Mouse (Mus musculus): ENCODE measurements around the gene Myoz2. TPM values are rescaled to one million over a fixed set of nuclear protein-coding genes. Genes with fewer than 3 reads are reported as not detected.

Myoz2 gene
- polyA plus RNA-seq, 1 experiment from 2014 or later: 0.09 TPM

DNA sequence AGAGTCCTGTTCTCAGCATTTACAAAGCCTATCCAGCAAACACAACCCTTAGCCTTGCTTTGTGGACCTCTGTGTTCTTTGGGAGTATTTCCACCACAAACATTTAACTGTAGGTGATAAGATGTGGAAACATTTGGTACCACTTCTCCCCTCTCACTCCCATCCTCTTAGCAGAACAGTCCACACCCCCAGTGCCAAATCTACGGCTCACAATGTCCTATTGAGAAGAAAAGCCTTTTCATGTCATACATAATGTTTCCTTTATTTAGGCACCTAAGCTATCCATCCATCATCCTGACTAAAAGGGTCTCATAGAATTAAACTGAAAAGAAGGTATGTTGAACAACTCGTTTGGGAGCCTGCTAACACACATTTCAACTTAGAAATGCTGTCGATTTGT, 9.2 kb downstream of the Myoz2 start:
- WGBS: 80% methylated on average over 3 of the region's 3 CpGs
- ATAC-seq: no peak
- Histone ChIP-seq H3K4me3 (ENCODE audit: low read depth, low read length) (no peak overlapping the region), H3K4me2 (replicated peaks; ENCODE audit: low read depth) (no peak overlapping the region), H3K27me3 (replicated peaks; ENCODE audit: control insufficient read depth, insufficient read depth, low read length) (no peaks in the 10 kb centered on the region), H3K9me3 (ENCODE audit: control insufficient read depth) (no peaks in the 10 kb centered on the region), H3K36me3 (ENCODE audit: control insufficient read depth, insufficient read depth) (no peaks in the 10 kb centered on the region), H3K9ac (ENCODE audit: low read depth, low read length) (no peak overlapping the region), H3K27ac (ENCODE audit: low read depth, low read length) (no peak overlapping the region), H3K4me1 (replicated peaks; ENCODE audit: control insufficient read depth, insufficient read depth, low read length) (no peaks in the 10 kb centered on the region)
- TF ChIP-seq CTCF (IDR thresholded peaks at IDR 0.05; ENCODE audit: low read depth): no peak

GRCm38 (mm10) chr3:123024496-123025234, 10.2 kb downstream of the Myoz2 start:
- H3K9ac ChIP-seq (ENCODE audit: low read depth, low read length): no peak overlapping the region
- no peak overlapping the region for H3K27ac ChIP-seq (ENCODE audit: low read depth, low read length)
- H3K4me2 ChIP-seq (replicated peaks; ENCODE audit: low read depth): no peak overlapping the region
- no peak for TF ChIP-seq CTCF (IDR thresholded peaks at IDR 0.05; ENCODE audit: low read depth)
- no peaks in the 10 kb centered on the region for H3K27me3 ChIP-seq (replicated peaks; ENCODE audit: control insufficient read depth, insufficient read depth, low read length)
- H3K9me3 ChIP-seq (ENCODE audit: control insufficient read depth): no peaks in the 10 kb centered on the region
- ATAC-seq: no peak
- WGBS: 79% methylated on average over 9 of the region's 9 CpGs
- no peaks in the 10 kb centered on the region for H3K36me3 ChIP-seq (ENCODE audit: control insufficient read depth, insufficient read depth)
- no peaks in the 10 kb centered on the region for H3K4me1 ChIP-seq (replicated peaks; ENCODE audit: control insufficient read depth, insufficient read depth, low read length)
- no peak overlapping the region for H3K4me3 ChIP-seq (ENCODE audit: low read depth, low read length)

GRCm38 (mm10) chr3:123018792-123019191, 16.0 kb downstream of the Myoz2 start:
- no peak overlapping the region for H3K9ac ChIP-seq (ENCODE audit: low read depth, low read length)
- H3K4me2 ChIP-seq (replicated peaks; ENCODE audit: low read depth): no peak overlapping the region
- 81% methylated on average over 2 of the region's 2 CpGs for WGBS
- H3K9me3 ChIP-seq (ENCODE audit: control insufficient read depth): no peaks in the 10 kb centered on the region
- no peaks in the 10 kb centered on the region for H3K36me3 ChIP-seq (ENCODE audit: control insufficient read depth, insufficient read depth)
- no peaks in the 10 kb centered on the region for H3K27me3 ChIP-seq (replicated peaks; ENCODE audit: control insufficient read depth, insufficient read depth, low read length)
- no peak overlapping the region for H3K27ac ChIP-seq (ENCODE audit: low read depth, low read length)
- TF ChIP-seq CTCF (IDR thresholded peaks at IDR 0.05; ENCODE audit: low read depth): no peak
- H3K4me3 ChIP-seq (ENCODE audit: low read depth, low read length): no peak overlapping the region
- H3K4me1 ChIP-seq (replicated peaks; ENCODE audit: control insufficient read depth, insufficient read depth, low read length): no peaks in the 10 kb centered on the region
- no peak for ATAC-seq

DNA sequence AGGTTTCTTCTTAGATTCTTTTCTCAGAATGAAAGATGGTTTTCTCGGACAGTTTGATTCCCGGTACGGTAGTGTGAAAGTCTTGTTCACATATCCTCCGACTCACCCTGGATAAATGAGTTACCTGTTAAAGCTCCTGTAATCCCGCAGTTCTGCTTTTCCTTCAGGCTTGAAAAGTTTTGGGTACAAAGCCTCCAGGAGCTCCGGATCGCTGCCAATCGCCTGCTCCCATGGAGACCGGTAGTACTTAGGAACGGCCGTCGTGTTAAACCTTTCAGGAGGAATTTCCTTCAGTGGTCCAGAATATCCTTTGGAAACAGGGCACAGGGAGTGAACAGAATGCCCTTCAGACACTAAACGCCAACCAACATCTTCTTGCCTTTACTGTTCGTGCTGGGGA, 21.3 kb downstream of the Myoz2 start:
- Histone ChIP-seq H3K4me2 (replicated peaks; ENCODE audit: low read depth) (no peak overlapping the region), H3K4me3 (ENCODE audit: low read depth, low read length) (no peak overlapping the region), H3K27me3 (replicated peaks; ENCODE audit: control insufficient read depth, insufficient read depth, low read length) (no peaks in the 10 kb centered on the region), H3K4me1 (replicated peaks; ENCODE audit: control insufficient read depth, insufficient read depth, low read length) (no peaks in the 10 kb centered on the region), H3K27ac (ENCODE audit: low read depth, low read length) (no peak overlapping the region), H3K36me3 (ENCODE audit: control insufficient read depth, insufficient read depth) (no peaks in the 10 kb centered on the region), H3K9ac (ENCODE audit: low read depth, low read length) (no peak overlapping the region), H3K9me3 (ENCODE audit: control insufficient read depth) (no peaks in the 10 kb centered on the region)
- WGBS: 91% methylated on average over 14 of the region's 14 CpGs
- no peak for ATAC-seq
- TF ChIP-seq CTCF (IDR thresholded peaks at IDR 0.05; ENCODE audit: low read depth): no peak

- Histone ChIP-seq H3K9me3 (ENCODE audit: control insufficient read depth) (no peaks in the 10 kb centered on the region), H3K4me1 (replicated peaks; ENCODE audit: control insufficient read depth, insufficient read depth, low read length) (no peaks in the 10 kb centered on the region), H3K4me2 (replicated peaks; ENCODE audit: low read depth) (no peak overlapping the region), H3K9ac (ENCODE audit: low read depth, low read length) (no peak overlapping the region), H3K4me3 (ENCODE audit: low read depth, low read length) (no peak overlapping the region), H3K27ac (ENCODE audit: low read depth, low read length) (no peak overlapping the region), H3K36me3 (ENCODE audit: control insufficient read depth, insufficient read depth) (no peaks in the 10 kb centered on the region), H3K27me3 (replicated peaks; ENCODE audit: control insufficient read depth, insufficient read depth, low read length) (no peaks in the 10 kb centered on the region)
- no peak for ATAC-seq
- no peak for TF ChIP-seq CTCF (IDR thresholded peaks at IDR 0.05; ENCODE audit: low read depth)
- WGBS: 66% methylated on average over 6 of the region's 6 CpGs
Measured at GRCm38 (mm10) chr3:123009417-123009816, 25.4 kb downstream of the Myoz2 start.

DNA sequence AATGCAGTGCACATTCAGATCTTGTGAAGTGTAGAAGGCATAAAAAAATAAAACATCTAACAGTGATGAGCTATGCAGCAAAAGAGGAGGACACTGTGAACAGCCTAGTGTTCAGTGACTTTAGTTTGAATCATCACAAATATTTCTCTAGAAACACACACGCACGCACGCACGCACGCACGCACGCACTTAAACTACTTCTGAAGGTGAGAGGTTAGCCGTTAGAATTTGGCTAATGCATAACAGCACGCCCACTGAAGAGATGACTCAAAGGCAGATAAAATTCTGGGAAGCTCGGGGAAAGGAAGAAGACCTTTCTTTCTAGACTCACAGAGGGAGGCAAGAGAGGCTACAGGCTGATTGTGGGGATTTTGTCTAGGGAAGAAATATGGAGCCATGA, 27.4 kb downstream of the Myoz2 start:
- no peak for TF ChIP-seq CTCF (IDR thresholded peaks at IDR 0.05; ENCODE audit: low read depth)
- Histone ChIP-seq H3K9me3 (ENCODE audit: control insufficient read depth) (no peaks in the 10 kb centered on the region), H3K36me3 (ENCODE audit: control insufficient read depth, insufficient read depth) (no peaks in the 10 kb centered on the region), H3K27ac (ENCODE audit: low read depth, low read length) (no peak overlapping the region), H3K9ac (ENCODE audit: low read depth, low read length) (no peak overlapping the region), H3K27me3 (replicated peaks; ENCODE audit: control insufficient read depth, insufficient read depth, low read length) (no peaks in the 10 kb centered on the region), H3K4me2 (replicated peaks; ENCODE audit: low read depth) (no peak overlapping the region), H3K4me1 (replicated peaks; ENCODE audit: control insufficient read depth, insufficient read depth, low read length) (no peaks in the 10 kb centered on the region), H3K4me3 (ENCODE audit: low read depth, low read length) (no peak overlapping the region)
- WGBS: 76% methylated on average over 10 of the region's 10 CpGs
- ATAC-seq: no peak
